Comparison of ENCODE assay signal across 13 mouse cellular contexts in the genomic region with DNA sequence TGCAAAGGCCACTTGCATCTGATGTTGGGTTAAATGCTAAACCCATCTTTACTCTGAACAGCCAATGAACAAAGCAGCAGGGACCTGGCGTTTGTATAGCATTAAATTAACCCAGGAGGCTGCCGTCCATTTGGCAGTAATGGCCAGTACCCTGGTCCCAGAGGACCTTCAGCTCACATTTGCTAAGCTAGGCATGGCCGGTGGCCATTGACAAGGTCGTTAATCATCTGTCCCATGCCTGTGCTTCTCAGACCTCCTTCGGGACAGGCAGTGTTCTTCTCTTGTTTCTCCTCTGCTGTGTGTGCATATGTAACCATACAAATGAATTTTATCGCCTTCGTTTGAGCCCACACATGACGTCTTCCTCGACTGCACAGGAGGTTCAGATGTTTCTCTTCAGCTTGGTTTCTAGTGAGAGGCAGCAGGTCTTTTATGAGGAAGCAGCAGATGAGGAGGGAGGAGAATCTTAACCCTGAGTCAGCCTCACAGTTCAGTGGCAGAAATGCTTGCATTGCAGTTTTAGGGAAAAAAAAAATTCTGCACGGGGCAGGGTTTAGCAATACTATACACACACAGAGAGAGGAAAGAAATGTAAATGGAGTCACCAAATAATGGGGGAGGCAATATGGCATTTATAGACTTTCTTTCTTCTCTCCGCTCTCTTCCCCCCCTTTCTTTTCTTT.
DNase-seq lines count a peak whose midpoint lies in the region; ATAC-seq lines count a peak whose summit lies in the region.
"Had no signal": no experiment of that assay in that cellular context is flagged by ENCODE, and none has a peak within 500 bp of the region (broad histone marks: within the 10 kb centered on the region; RNA-seq: fewer than 3 reads in every experiment).

No protein-coding gene starts in this region.

- H3K27me3 ChIP-seq in midbrain, embryonic 14.5 days (ENCODE audit: control insufficient read depth, insufficient read depth, low read length): no peaks in the 10 kb centered on the region
- H3K27me3 ChIP-seq in midbrain, embryonic 15.5 days (replicated peaks): no peaks in the 10 kb centered on the region
- no peaks in the 10 kb centered on the region for H3K27me3 ChIP-seq in hindbrain, embryonic 13.5 days
- no peaks in the 10 kb centered on the region for H3K27me3 ChIP-seq in neural tube, embryonic 14.5 days (ENCODE audit: control insufficient read depth, insufficient read depth, low read length)
- H3K27me3 ChIP-seq: heart, embryonic 15.5 days had no signal

- ATAC-seq in midbrain, embryonic 14.5 days (ENCODE audit: low FRiP score, low TSS enrichment): no peak
- ATAC-seq in midbrain, embryonic 15.5 days (replicated peaks): no peak
- peak; percentile 79 for ATAC-seq in hindbrain, embryonic 13.5 days (ENCODE audit: low FRiP score)
- ATAC-seq in neural tube, embryonic 14.5 days (ENCODE audit: low read depth): peak; percentile 76
- ATAC-seq: intestine, postnatal 0 days had no signal

- 50% methylated on average over 11 of the region's 11 CpGs for WGBS in midbrain, embryonic 14.5 days
- WGBS in midbrain, embryonic 15.5 days: 45% methylated on average over 11 of the region's 11 CpGs
- WGBS in hindbrain, embryonic 13.5 days: 27% methylated on average over 11 of the region's 11 CpGs
- whole genome bisulfite sequencing in neural tube, embryonic 14.5 days: 22% methylated on average over 11 of the region's 11 CpGs

- H3K9ac ChIP-seq in midbrain, embryonic 14.5 days (replicated peaks; ENCODE audit: low read length): no peak overlapping the region
- H3K9ac ChIP-seq in midbrain, embryonic 15.5 days: no peak overlapping the region
- no peak overlapping the region for H3K9ac ChIP-seq in hindbrain, embryonic 13.5 days
- no peak overlapping the region for H3K9ac ChIP-seq in neural tube, embryonic 14.5 days (replicated peaks; ENCODE audit: low read depth, low read length)
- H3K9ac ChIP-seq: heart, embryonic 15.5 days had no signal

- H3K4me1 ChIP-seq in midbrain, embryonic 14.5 days (ENCODE audit: control insufficient read depth, insufficient read depth, low read length): peaks cover 11% of the 10 kb centered on the region
- peaks cover 8% of the 10 kb centered on the region for H3K4me1 ChIP-seq in midbrain, embryonic 15.5 days
- H3K4me1 ChIP-seq in hindbrain, embryonic 13.5 days (replicated peaks): peaks cover 16% of the 10 kb centered on the region
- 0 out of 2 replicates have a peak, but pooled peaks cover 2% of the 10 kb centered on the region for H3K4me1 ChIP-seq in neural tube, embryonic 14.5 days (ENCODE audit: control insufficient read depth, insufficient read depth, low read length)
- H3K4me1 ChIP-seq: heart, embryonic 15.5 days had no signal

- no peaks in the 10 kb centered on the region for H3K36me3 ChIP-seq in midbrain, embryonic 14.5 days (ENCODE audit: control insufficient read depth, insufficient read depth, low read length)
- H3K36me3 ChIP-seq in midbrain, embryonic 15.5 days (replicated peaks): no peaks in the 10 kb centered on the region
- H3K36me3 ChIP-seq in hindbrain, embryonic 13.5 days: no peaks in the 10 kb centered on the region
- H3K36me3 ChIP-seq in neural tube, embryonic 14.5 days (ENCODE audit: control insufficient read depth, insufficient read depth, low read length): no peaks in the 10 kb centered on the region
- H3K36me3 ChIP-seq: heart, embryonic 15.5 days had no signal

- no peaks in the 10 kb centered on the region for H3K9me3 ChIP-seq in midbrain, embryonic 14.5 days (ENCODE audit: control insufficient read depth, low read length)
- no peaks in the 10 kb centered on the region for H3K9me3 ChIP-seq in midbrain, embryonic 15.5 days
- no peaks in the 10 kb centered on the region for H3K9me3 ChIP-seq in hindbrain, embryonic 13.5 days
- H3K9me3 ChIP-seq in neural tube, embryonic 14.5 days (ENCODE audit: control insufficient read depth, low read length): no peaks in the 10 kb centered on the region
- H3K9me3 ChIP-seq: heart, embryonic 15.5 days had no signal

- intact Hi-C loops in heart, postnatal 14 days (cut with DNase I): no loop called here

- H3K4me3 ChIP-seq in midbrain, embryonic 14.5 days (replicated peaks; ENCODE audit: low read depth, low read length): no peak overlapping the region
- no peak overlapping the region for H3K4me3 ChIP-seq in midbrain, embryonic 15.5 days
- no peak overlapping the region for H3K4me3 ChIP-seq in hindbrain, embryonic 13.5 days
- H3K4me3 ChIP-seq in neural tube, embryonic 14.5 days (ENCODE audit: low read depth, low read length): no peak overlapping the region
- H3K4me3 ChIP-seq: heart, embryonic 15.5 days; left cerebral cortex, adult 2 months had no signal

- DNase-seq in heart, adult 11 months: peak; percentile 65
- DNase-seq in heart, postnatal 14 days: no peak
- no peak for DNase-seq in midbrain, embryonic 14.5 days
- no peak for DNase-seq in lung, postnatal 25 days (ENCODE audit: low spot score)
- no peak for DNase-seq in right cerebral cortex, postnatal 36 days (ENCODE audit: low spot score in 2 of 2)
- DNase-seq: cerebellum, adult 11 months; thymus, postnatal 25 days had no signal

- no peak overlapping the region for H3K4me2 ChIP-seq in midbrain, embryonic 14.5 days (ENCODE audit: low read length)
- H3K4me2 ChIP-seq in midbrain, embryonic 15.5 days: no peak overlapping the region
- no peak overlapping the region for H3K4me2 ChIP-seq in hindbrain, embryonic 13.5 days
- no peak overlapping the region for H3K4me2 ChIP-seq in neural tube, embryonic 14.5 days (ENCODE audit: low read depth, low read length)
- H3K4me2 ChIP-seq: heart, embryonic 15.5 days had no signal

- 0 out of 2 replicates have a peak overlapping the region, but pooled peaks have one; percentile 32 for H3K27ac ChIP-seq in midbrain, embryonic 14.5 days (replicated peaks; ENCODE audit: low read depth, low read length)
- H3K27ac ChIP-seq in midbrain, embryonic 15.5 days: no peak overlapping the region
- H3K27ac ChIP-seq in hindbrain, embryonic 13.5 days: peak overlapping the region; percentile 56
- 0 out of 2 replicates have a peak overlapping the region, but pooled peaks have one; percentile 13 for H3K27ac ChIP-seq in neural tube, embryonic 14.5 days (ENCODE audit: low read depth, low read length)
- H3K27ac ChIP-seq: heart, embryonic 15.5 days; left cerebral cortex, adult 2 months had no signal

Comparison
In these comparisons a context has a peak if more than half of its experiments do, and no peak if none do; other contexts are left out.
1. ATAC-seq: peak in hindbrain, embryonic 13.5 days (single experiment) and neural tube, embryonic 14.5 days (single experiment); none in midbrain, embryonic 14.5 days (single experiment) and midbrain, embryonic 15.5 days (single experiment).